Mouse (Mus musculus) MEL (cell line): ENCODE data around the gene Heatr5a. TPM values are rescaled to one million over a fixed set of nuclear protein-coding genes. Genes with fewer than 3 reads are reported as not detected.

Experiments
- DNase-seq: peaks from one replicate; pipeline ENCODE4 v3.0.0; 2011; ENCODE audit warnings: low read depth, low spot score
- H3K27ac ChIP-seq: 2 replicates; pipeline ENCODE4 v1.5.1; 2012; ENCODE audit warnings: low read depth, mild to moderate bottlenecking, control low read depth, low read length, moderate library complexity; ENCODE audit not compliant: control insufficient read depth
- H3K27me3 ChIP-seq, 2 experiments: fragments of 150-350 bp in 1 of 2; sonication (generic) in 1 of 2; 2 replicates each; pipeline ENCODE4 v1.6.1; 2012; ENCODE audit warnings: low read length in 2 of 2, mild to moderate bottlenecking in 2 of 2, improper control_type of control experiment in 1 of 2, moderate library complexity in 1 of 2; ENCODE audit not compliant: insufficient read depth in 2 of 2, control insufficient read depth in 1 of 2
- H3K36me3 ChIP-seq, 2 experiments: 2 replicates each; pipeline ENCODE4 v1.6.1; 2012 to 2014; ENCODE audit warnings: low read length in 2 of 2, improper control_type of control experiment in 1 of 2, inconsistent platforms in 1 of 2, mild to moderate bottlenecking in 1 of 2; ENCODE audit not compliant: insufficient read depth in 2 of 2, control insufficient read depth in 1 of 2
- H3K4me1 ChIP-seq, 2 experiments: fragments of 150-350 bp in 1 of 2; sonication (generic) in 1 of 2; 2 replicates each; pipeline ENCODE4 v1.6.1; 2012; ENCODE audit warnings: low read length in 2 of 2, improper control_type of control experiment in 1 of 2, mild to moderate bottlenecking in 1 of 2; ENCODE audit not compliant: insufficient read depth in 2 of 2, control insufficient read depth in 1 of 2
- H3K4me3 ChIP-seq, 2 experiments: fragments of 150-350 bp in 1 of 2; sonication (generic) in 1 of 2; 2 replicates each; pipeline ENCODE4 v1.5.1; 2012; ENCODE audit warnings: low read depth in 2 of 2, low read length in 2 of 2, mild to moderate bottlenecking in 2 of 2, moderate library complexity in 2 of 2, control low read depth in 1 of 2, improper control_type of control experiment in 1 of 2; ENCODE audit not compliant: control insufficient read depth in 1 of 2, insufficient read depth in 1 of 2
- H3K79me2 ChIP-seq: 2 replicates; pipeline ENCODE4 v1.6.1; 2012; ENCODE audit warnings: mild to moderate bottlenecking, low read length, moderate library complexity; ENCODE audit not compliant: control insufficient read depth, poor library complexity, insufficient read depth
- H3K9ac ChIP-seq: 2 replicates; pipeline ENCODE4 v1.6.1; 2012; ENCODE audit warnings: low read depth, mild to moderate bottlenecking, control low read depth, low read length, moderate library complexity; ENCODE audit not compliant: control insufficient read depth, poor library complexity, severe bottlenecking
- H3K9me3 ChIP-seq: fragments of 150-350 bp; sonication (generic); replicated peaks from 2 replicates; pipeline ENCODE4 v1.6.1; 2012; ENCODE audit warnings: mild to moderate bottlenecking, low read length, improper control_type of control experiment, moderate library complexity; ENCODE audit not compliant: insufficient read depth
- CHD1 ChIP-seq: IDR thresholded peaks from 2 replicates; pipeline ENCODE4 v1.6.1; 2012; ENCODE audit warnings: low read depth, mild to moderate bottlenecking, inconsistent platforms, low read length, improper control_type of control experiment
- CHD2 ChIP-seq: IDR thresholded peaks from 2 replicates; pipeline ENCODE4 v1.6.1; 2011; ENCODE audit warnings: low read length, improper control_type of control experiment
- CTCF ChIP-seq, 3 experiments: IDR thresholded peaks in 2 of 3; conservative IDR thresholded peaks in 1 of 3; 2 replicates each; pipeline ENCODE4 v1.5.1; 2011 to 2012; ENCODE audit warnings: low read length in 3 of 3, low read depth in 2 of 3, mild to moderate bottlenecking in 2 of 3, improper control_type of control experiment in 1 of 3, inconsistent platforms in 1 of 3, mixed read lengths in 1 of 3, moderate library complexity in 1 of 3; ENCODE audit not compliant: control insufficient read depth in 1 of 3, insufficient read depth in 1 of 3, poor library complexity in 1 of 3, severe bottlenecking in 1 of 3
- ELF1 ChIP-seq: IDR thresholded peaks from 2 replicates; pipeline ENCODE4 v1.6.1; 2014; ENCODE audit warnings: low read depth, mild to moderate bottlenecking, inconsistent platforms, low read length, improper control_type of control experiment, moderate library complexity
- EP300 ChIP-seq, 2 experiments: IDR thresholded peaks; 2 replicates each; pipeline ENCODE4 v1.6.1; 2011; ENCODE audit warnings: improper control_type of control experiment in 2 of 2, low read length in 2 of 2, low read depth in 1 of 2, mild to moderate bottlenecking in 1 of 2
- ETS1 ChIP-seq: IDR thresholded peaks from 2 replicates; pipeline ENCODE4 v1.6.1; 2012; ENCODE audit warnings: low read depth, mild to moderate bottlenecking, inconsistent platforms, low read length, improper control_type of control experiment, moderate library complexity
- GABPA ChIP-seq: IDR thresholded peaks from 2 replicates; pipeline ENCODE4 v1.6.1; 2012; ENCODE audit warnings: low read depth, mild to moderate bottlenecking, inconsistent platforms, low read length, improper control_type of control experiment, moderate library complexity
- HCFC1 ChIP-seq: IDR thresholded peaks from 2 replicates; pipeline ENCODE4 v1.6.1; 2012; ENCODE audit warnings: low read depth, mild to moderate bottlenecking, inconsistent platforms, low read length, improper control_type of control experiment, moderate library complexity
- JUND ChIP-seq: IDR thresholded peaks from 2 replicates; pipeline ENCODE4 v1.6.1; 2011; ENCODE audit warnings: low read depth, mild to moderate bottlenecking, improper control_type of control experiment, low read length
- KAT2A ChIP-seq: conservative IDR thresholded peaks from 2 replicates; pipeline ENCODE4 v1.6.1; 2012; ENCODE audit warnings: low read depth, low read length, improper control_type of control experiment, inconsistent platforms
- MAZ ChIP-seq: IDR thresholded peaks from 2 replicates; pipeline ENCODE4 v1.6.1; 2012; ENCODE audit warnings: low read depth, mild to moderate bottlenecking, inconsistent platforms, low read length, improper control_type of control experiment
- MEF2A ChIP-seq: IDR thresholded peaks from 2 replicates; pipeline ENCODE4 v1.6.1; 2014; ENCODE audit warnings: low read depth, mild to moderate bottlenecking, inconsistent platforms, low read length, improper control_type of control experiment; ENCODE audit not compliant: poor library complexity, insufficient replicate concordance, severe bottlenecking; ENCODE audit errors: extremely low read depth
- MXI1 ChIP-seq: IDR thresholded peaks from 2 replicates; pipeline ENCODE4 v1.6.1; 2011; ENCODE audit warnings: mild to moderate bottlenecking, low read depth, low read length, improper control_type of control experiment
- MYB ChIP-seq: IDR thresholded peaks from 2 replicates; pipeline ENCODE4 v1.6.1; 2011; ENCODE audit warnings: mild to moderate bottlenecking, low read depth, low read length, improper control_type of control experiment
- MYC ChIP-seq: IDR thresholded peaks from 2 replicates; pipeline ENCODE4 v1.6.1; 2011; ENCODE audit warnings: low read depth, mild to moderate bottlenecking, low read length, improper control_type of control experiment, moderate library complexity
- NELFE ChIP-seq: IDR thresholded peaks from 2 replicates; pipeline ENCODE4 v1.6.1; 2011; ENCODE audit warnings: low read depth, low read length, improper control_type of control experiment
- NRF1 ChIP-seq: IDR thresholded peaks from 2 replicates; pipeline ENCODE4 v1.6.1; 2014; ENCODE audit warnings: low read depth, mild to moderate bottlenecking, inconsistent platforms, low read length, improper control_type of control experiment, moderate library complexity; ENCODE audit not compliant: poor library complexity, insufficient read depth, severe bottlenecking
- POLR2A ChIP-seq, 2 experiments: IDR thresholded peaks; 2 replicates each; pipeline ENCODE4 v1.6.1; 2011 to 2012; ENCODE audit warnings: low read length in 2 of 2, mild to moderate bottlenecking in 2 of 2, control low read depth in 1 of 2, improper control_type of control experiment in 1 of 2, low read depth in 1 of 2, moderate library complexity in 1 of 2; ENCODE audit not compliant: control insufficient read depth in 1 of 2, insufficient read depth in 1 of 2, poor library complexity in 1 of 2
- POLR2AphosphoS5 ChIP-seq: IDR thresholded peaks from 2 replicates; pipeline ENCODE4 v1.6.1; 2012; ENCODE audit warnings: low read depth, borderline replicate concordance, mild to moderate bottlenecking, inconsistent platforms, low read length, moderate library complexity, mixed read lengths
- RAD21 ChIP-seq: IDR thresholded peaks from 2 replicates; pipeline ENCODE4 v1.6.1; 2011; ENCODE audit warnings: mild to moderate bottlenecking, low read depth, low read length, improper control_type of control experiment
- RCOR1 ChIP-seq: IDR thresholded peaks from 2 replicates; pipeline ENCODE4 v1.6.1; 2012; ENCODE audit warnings: low read depth, mild to moderate bottlenecking, inconsistent platforms, low read length, improper control_type of control experiment
- SIN3A ChIP-seq: IDR thresholded peaks from 2 replicates; pipeline ENCODE4 v1.6.1; 2012; ENCODE audit warnings: low read length, improper control_type of control experiment, inconsistent platforms
- SMC3 ChIP-seq: IDR thresholded peaks from 2 replicates; pipeline ENCODE4 v1.6.1; 2011; ENCODE audit warnings: low read depth, low read length, improper control_type of control experiment
- TBP ChIP-seq: IDR thresholded peaks from 2 replicates; pipeline ENCODE4 v1.8.0; 2011; ENCODE audit warnings: low read depth, low read length, improper control_type of control experiment
- UBTF ChIP-seq: IDR thresholded peaks from 2 replicates; pipeline ENCODE4 v1.6.1; 2012; ENCODE audit warnings: low read depth, mild to moderate bottlenecking, inconsistent platforms, low read length, improper control_type of control experiment, moderate library complexity, borderline replicate concordance; ENCODE audit not compliant: insufficient read depth
- USF1 ChIP-seq: IDR thresholded peaks from 2 replicates; pipeline ENCODE4 v1.6.1; 2014; ENCODE audit warnings: low read depth, mild to moderate bottlenecking, inconsistent platforms, low read length, improper control_type of control experiment, moderate library complexity
- USF2 ChIP-seq, 2 experiments: IDR thresholded peaks; 2 replicates each; pipeline ENCODE4 v1.6.1; 2011 to 2012; ENCODE audit warnings: improper control_type of control experiment in 2 of 2, low read length in 2 of 2, borderline replicate concordance in 1 of 2, inconsistent platforms in 1 of 2, low read depth in 1 of 2, mild to moderate bottlenecking in 1 of 2; ENCODE audit not compliant: insufficient read depth in 1 of 2
- ZC3H11A ChIP-seq: IDR thresholded peaks from 2 replicates; pipeline ENCODE4 v1.6.1; 2012; ENCODE audit warnings: low read depth, mild to moderate bottlenecking, inconsistent platforms, low read length, improper control_type of control experiment
- ZMIZ1 ChIP-seq: IDR thresholded peaks from 2 replicates; pipeline ENCODE4 v1.6.1; 2012; ENCODE audit warnings: low read depth, mild to moderate bottlenecking, inconsistent platforms, low read length, improper control_type of control experiment, moderate library complexity
- ZNF384 ChIP-seq: IDR thresholded peaks from 2 replicates; pipeline ENCODE4 v1.6.1; 2012; ENCODE audit warnings: low read depth, mild to moderate bottlenecking, inconsistent platforms, low read length, improper control_type of control experiment
- polyA plus RNA-seq, 2 experiments: library from polyadenylated mRNA; stranded (reverse) in 1 of 2; unstranded in 1 of 2; fragments of >175 nt in 1 of 2; fragments of >200 nt in 1 of 2; gene quantifications; 2 replicates each; pipeline versions ENCODE4 v1.2.1 to v1.2.4; 2012; ENCODE audit warnings: low replicate concordance in 2 of 2, low read depth in 1 of 2; ENCODE audit not compliant: insufficient read length in 2 of 2, insufficient read depth in 1 of 2, missing spikeins in 1 of 2
- total RNA-seq: library from RNA; depleted of rRNA; stranded (reverse); fragments of 300-350 nt; gene quantifications from 2 replicates; pipeline ENCODE4 v1.2.3, GENCODE M21; 2012

Gene Heatr5a
- total and polyA plus RNA-seq, 3 experiments, result 41.2 to 70.5 (median 70.4) TPM

DNA sequence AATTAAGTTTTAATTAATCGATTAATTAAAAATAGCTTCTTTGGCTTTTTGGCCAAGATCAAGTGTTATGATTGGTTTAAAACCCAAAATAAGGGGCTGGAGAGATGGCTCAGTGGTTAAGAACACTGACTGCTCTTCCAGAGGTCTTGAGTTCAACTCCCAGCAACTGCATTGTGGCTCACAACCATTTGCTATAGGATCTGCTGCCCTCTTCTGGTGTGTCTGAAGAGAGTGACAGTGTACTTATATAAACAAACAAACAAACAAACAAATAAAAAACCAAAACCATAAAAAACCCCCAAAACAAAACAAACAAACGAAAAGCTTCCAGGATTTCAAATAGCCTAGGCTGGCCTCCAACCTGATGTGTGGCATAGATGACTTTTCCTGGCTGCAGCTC is 89.3 kb downstream of the Heatr5a start:
- H3K27me3 ChIP-seq, result no peaks in the 10 kb centered on the region
- H3K9me3 ChIP-seq, result no peaks in the 10 kb centered on the region
- no peak overlapping the region for H3K27ac ChIP-seq
- H3K4me1 ChIP-seq, result no peaks in the 10 kb centered on the region
- H3K79me2 ChIP-seq, result peaks cover 2% of the 10 kb centered on the region; the same call in 1 of the 2 replicates
- no peak overlapping the region for H3K4me3 ChIP-seq
- DNase-seq, result no peak
- TF ChIP-seq MYC (no peak), MXI1 (no peak), ZNF384 (no peak), GABPA (no peak), ZC3H11A (peak; percentile 35; the same call in 1 of the 2 replicates), CTCF (IDR thresholded peaks at IDR 0.05 in 2 of 3, conservative IDR thresholded peaks at IDR 0.05 in 1 of 3; ENCODE audit: control insufficient read depth in 1 of 3, insufficient read depth in 1 of 3, low read depth in 2 of 3, low read length in 3 of 3, poor library complexity in 1 of 3, severe bottlenecking in 1 of 3) (peak; percentile 22 to 45 (median 24); a peak in 4 of 6 replicates), ZMIZ1 (no peak), MEF2A (no peak), SMC3 (peak; percentile 48), RAD21 (peak; percentile 51), ELF1 (no peak), USF2 (IDR thresholded peaks at IDR 0.05; ENCODE audit: borderline replicate concordance in 1 of 2, insufficient read depth in 1 of 2, low read depth in 1 of 2, low read length in 2 of 2) (no peak), HCFC1 (no peak), USF1 (no peak), SIN3A (no peak), TBP (no peak), ETS1 (no peak), POLR2AphosphoS5 (no peak), EP300 (IDR thresholded peaks at IDR 0.05; ENCODE audit: low read depth in 1 of 2, low read length in 2 of 2) (no peak), JUND (no peak), NRF1 (no peak), MYB (no peak), CHD1 (no peak), RCOR1 (no peak), MAZ (no peak), NELFE (no peak), KAT2A (no peak), CHD2 (no peak), UBTF (no peak), POLR2A (IDR thresholded peaks at IDR 0.05; ENCODE audit: control insufficient read depth in 1 of 2, insufficient read depth in 1 of 2, low read depth in 1 of 2, low read length in 2 of 2, poor library complexity in 1 of 2) (no peak)
- H3K9ac ChIP-seq, result no peak overlapping the region
- peaks cover 0 to 13% of the 10 kb centered on the region in 2 experiments; a peak in 2 of 4 replicates for H3K36me3 ChIP-seq
